Mouse (Mus musculus) urinary bladder, postnatal 25 days (tissue): Measurements from ENCODE around the gene Brd2.

Source experiments
- DNase-seq: peaks from one replicate; pipeline ENCODE4 v3.0.0; 2022; ENCODE audit warnings: low spot score

Gene Brd2

DNA sequence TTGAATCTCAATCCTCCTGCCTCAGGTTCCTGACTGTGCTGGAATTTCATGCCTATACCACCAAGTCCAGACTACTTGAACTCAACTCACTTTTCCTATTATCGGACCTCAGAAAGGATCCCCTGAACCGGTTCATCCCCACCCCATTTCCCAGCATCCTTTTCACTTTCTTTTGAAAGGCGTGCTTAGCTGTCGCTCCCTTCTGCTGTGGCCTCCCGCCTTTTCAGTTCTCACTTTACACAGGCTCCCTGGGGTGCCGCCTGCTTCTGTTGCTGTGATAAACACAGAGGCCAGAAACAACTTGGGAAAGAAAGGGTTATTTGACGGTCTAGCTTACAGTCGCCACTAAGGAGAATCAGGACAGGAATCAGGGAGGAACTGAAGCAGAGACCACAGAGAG is 39.3 kb downstream of the Brd2 start:
- DNase-seq, result no peak

DNA sequence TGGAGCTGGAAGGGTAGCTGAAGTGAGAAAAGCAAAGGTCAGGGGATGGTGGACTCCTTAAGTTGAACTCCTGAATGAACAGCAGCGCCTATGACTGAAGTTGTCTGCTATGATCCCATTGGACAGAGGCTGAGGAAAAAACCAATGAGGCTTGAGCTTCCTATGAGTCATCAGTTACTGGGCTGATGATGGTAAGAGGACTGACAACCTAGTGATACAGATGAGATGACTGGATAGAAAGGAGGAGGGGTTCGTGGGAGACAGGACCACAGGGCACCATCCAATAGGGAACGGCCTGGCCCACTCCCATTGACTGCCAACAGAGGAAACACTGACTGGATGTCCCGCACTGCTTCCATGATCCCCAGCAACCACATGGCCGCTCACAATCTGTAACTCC is 42.8 kb downstream of the Brd2 start:
- no peak for DNase-seq

DNA sequence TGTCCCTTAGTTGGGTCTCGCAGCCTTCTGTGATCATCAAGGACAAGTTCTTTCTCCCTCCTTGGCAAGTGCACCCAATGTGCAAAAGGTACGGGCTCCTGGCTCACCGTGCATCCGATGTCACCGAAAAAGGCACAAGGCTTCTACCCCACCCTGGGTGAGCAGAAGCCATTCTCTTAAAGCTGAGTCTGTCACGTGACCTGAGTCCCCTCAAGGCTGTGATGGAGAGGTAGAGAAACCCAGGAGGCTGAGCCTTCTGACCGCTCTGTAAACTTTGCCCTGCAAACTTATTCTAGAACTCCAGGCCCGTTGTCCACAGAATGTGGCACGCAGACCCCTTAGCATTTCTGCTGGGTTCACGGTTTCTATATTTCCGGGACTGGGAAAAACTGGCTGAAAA is 43.4 kb downstream of the Brd2 start:
- DNase-seq, result no peak

DNA sequence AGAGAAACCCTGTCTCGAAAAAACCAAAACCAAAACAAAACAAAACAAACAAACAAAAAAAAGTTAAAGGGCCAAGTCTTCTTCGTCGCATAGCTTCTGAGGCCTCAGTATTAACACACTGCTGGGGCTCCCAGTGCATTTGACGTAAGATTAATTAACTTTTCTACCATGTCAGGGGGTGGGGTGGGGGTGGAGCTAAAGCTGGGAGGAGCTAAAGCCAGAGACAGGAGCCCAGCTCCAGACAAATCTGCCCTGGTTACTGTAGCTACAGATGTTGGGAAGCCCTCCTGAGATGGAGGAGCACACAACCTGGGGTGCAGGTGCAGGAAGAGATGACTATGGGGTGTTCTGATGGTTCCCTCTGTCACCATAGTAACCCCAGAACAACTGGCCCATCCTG is 44.3 kb downstream of the Brd2 start:
- DNase-seq, result no peak

DNA sequence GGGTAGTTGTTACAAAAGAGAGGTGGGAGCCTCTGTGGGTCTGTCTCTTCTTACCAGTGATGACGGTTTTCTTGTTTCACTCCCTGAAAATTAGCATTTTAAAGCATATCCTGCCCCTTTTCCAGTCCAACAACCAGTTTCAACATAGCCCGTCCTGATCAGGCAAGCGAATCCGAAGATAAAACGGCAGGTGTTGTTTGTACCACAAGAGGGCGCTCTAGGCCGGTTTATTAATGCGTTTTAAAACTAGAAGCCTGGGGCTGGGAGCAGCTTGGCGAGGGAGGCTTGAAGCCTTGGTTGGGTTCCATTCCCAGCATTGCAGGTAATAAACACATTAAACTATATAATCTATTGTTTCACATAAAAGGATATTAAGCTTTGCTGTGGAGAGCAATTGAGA is 44.9 kb downstream of the Brd2 start:
- peak; percentile 67 for DNase-seq

DNA sequence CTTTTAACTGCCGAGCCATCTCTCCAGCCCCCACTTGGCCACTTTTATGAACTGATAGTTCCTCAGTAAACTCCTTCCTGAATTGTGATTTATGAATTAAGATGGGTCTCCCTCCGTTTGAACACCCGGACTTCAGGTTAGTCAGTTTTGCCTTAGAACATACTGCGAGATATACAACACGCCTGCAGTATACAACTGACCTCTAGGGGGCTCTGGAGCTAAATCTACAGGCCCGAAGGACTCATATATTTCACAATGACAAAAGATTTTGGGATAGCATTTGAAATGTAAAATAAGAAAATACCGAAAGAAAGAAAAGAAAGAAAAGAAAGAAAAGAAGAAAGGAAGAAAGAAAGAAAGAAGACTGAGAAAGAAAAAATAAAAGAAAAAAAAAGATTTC is 47.2 kb downstream of the Brd2 start:
- DNase-seq, result peak; percentile 58

DNA sequence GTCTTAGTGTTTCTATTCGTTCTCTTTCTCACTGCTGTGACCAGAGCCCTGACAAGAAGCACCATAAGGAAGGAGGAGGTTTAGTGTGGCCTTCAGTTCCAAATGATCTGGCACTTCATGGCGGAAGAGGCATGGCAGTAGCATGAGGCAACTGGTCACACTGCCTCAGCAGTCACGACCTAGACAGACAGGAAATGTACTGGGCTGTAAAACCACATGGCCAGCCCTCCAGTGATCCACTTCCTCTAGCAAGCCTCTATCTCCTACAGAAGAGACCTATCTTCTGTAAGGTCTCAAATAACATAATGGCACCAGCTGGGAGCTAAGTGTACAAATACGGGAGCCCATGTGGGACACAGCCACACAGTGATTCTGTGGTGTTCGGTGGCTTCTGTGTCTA is 50.3 kb downstream of the Brd2 start:
- DNase-seq, result no peak

DNA sequence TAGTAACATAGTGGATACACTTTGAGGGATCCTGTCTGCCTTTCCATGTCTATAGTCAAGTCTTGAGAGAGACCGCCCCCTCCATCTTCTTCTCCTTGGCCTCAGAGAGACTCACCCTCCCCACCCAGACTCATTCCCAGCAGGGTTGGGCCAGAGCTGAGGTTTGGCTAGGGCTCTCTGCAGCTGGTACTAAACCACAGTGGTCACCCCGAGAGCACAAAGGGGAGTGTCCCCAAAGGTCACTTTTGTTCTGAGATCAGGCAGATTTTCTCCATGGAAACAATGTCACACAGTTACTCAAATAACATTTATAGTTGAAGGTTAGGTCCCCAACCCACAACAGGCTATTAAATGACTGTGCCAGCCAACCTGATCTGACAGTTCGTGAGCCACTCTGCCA is 53.6 kb downstream of the Brd2 start:
- no peak for DNase-seq
